ENCODE assay signal across 8 mouse cellular contexts in genomic region chr7:45715090-45715708, GRCm38 (mm10). TPM values are rescaled to one million over a fixed set of nuclear protein-coding genes. Genes with fewer than 3 reads are reported as not detected.
DNase-seq lines count a peak whose midpoint lies in the region; ATAC-seq and TF ChIP-seq lines count a peak whose summit lies in the region.

TSS of gene Rpl18 (plus strand) at chr7:45715457.

- H3K4me3 ChIP-seq in ES-E14 (ENCODE audit: insufficient read depth in 1 of 2, low read depth in 1 of 2, low read length in 2 of 2, poor library complexity in 1 of 2, severe bottlenecking in 1 of 2), result peak within 1 kb of the TSS; percentile 76 to 95
- H3K4me3 ChIP-seq in forebrain, embryonic 16.5 days (replicated peaks; ENCODE audit: low read length), result peak within 1 kb of the TSS; percentile 64
- H3K4me3 ChIP-seq in lung, embryonic 15.5 days, result peak within 1 kb of the TSS; percentile 86

- in situ Hi-C loops in ES-E14 (cut with MboI; ENCODE audit: low sequenced_read_pairs in 2 of 2, unreplicated experiment in 2 of 2), result no loop called here

- H3K4me1 ChIP-seq in ES-E14 (ENCODE audit: control insufficient read depth in 2 of 2, insufficient read depth in 2 of 2, low read length in 2 of 2, poor library complexity in 1 of 2), result peaks cover 0 to 26% of the 10 kb centered on the region in 2 experiments; a peak in 2 of 4 replicates
- H3K4me1 ChIP-seq in forebrain, embryonic 16.5 days (replicated peaks; ENCODE audit: control insufficient read depth, insufficient read depth, low read length), result peaks cover 43% of the 10 kb centered on the region
- H3K4me1 ChIP-seq in lung, embryonic 15.5 days, result peaks cover 51% of the 10 kb centered on the region

- no peaks in the 10 kb centered on the region for H3K27me3 ChIP-seq in forebrain, embryonic 16.5 days (replicated peaks; ENCODE audit: control insufficient read depth, insufficient read depth, low read length)
- H3K27me3 ChIP-seq in lung, embryonic 15.5 days, result no peaks in the 10 kb centered on the region

- H3K9me3 ChIP-seq in ES-E14 (ENCODE audit: control insufficient read depth, insufficient read depth, low read depth, low read length), result no peaks in the 10 kb centered on the region
- H3K9me3 ChIP-seq in forebrain, embryonic 16.5 days (ENCODE audit: control insufficient read depth, low read length), result no peaks in the 10 kb centered on the region
- no peaks in the 10 kb centered on the region for H3K9me3 ChIP-seq in lung, embryonic 15.5 days

- peak; percentile 94 for ATAC-seq in forebrain, embryonic 16.5 days
- peak; percentile 94 for ATAC-seq in lung, embryonic 15.5 days (ENCODE audit: borderline replicate concordance, extremely low read depth, low FRiP score, low TSS enrichment)

- intact Hi-C loops in heart, postnatal 36 days (cut with DNase I), result loop anchor here (5.0 kb wide), 1 partner anchor 207 kb away; the partner anchor contains the start of genes Ccdc114 and Emp3

- peak within 1 kb of the TSS; percentile 75 for H3K4me2 ChIP-seq in forebrain, embryonic 16.5 days (ENCODE audit: low read length)
- peak within 1 kb of the TSS; percentile 86 for H3K4me2 ChIP-seq in lung, embryonic 15.5 days

- H3K27ac ChIP-seq in ES-E14 (ENCODE audit: insufficient read depth, low read depth, low read length, poor library complexity, severe bottlenecking), result peak within 1 kb of the TSS; percentile 40; the same call in 1 of the 2 replicates
- H3K27ac ChIP-seq in forebrain, embryonic 16.5 days (ENCODE audit: low read length), result peak within 1 kb of the TSS; percentile 60
- peak within 1 kb of the TSS; percentile 75 for H3K27ac ChIP-seq in lung, embryonic 15.5 days

- WGBS in forebrain, embryonic 16.5 days, result 8% methylated on average over 33 of the region's 34 CpGs
- WGBS in lung, embryonic 15.5 days, result 7% methylated on average over 34 of the region's 34 CpGs

- H3K9ac ChIP-seq in ES-E14 (ENCODE audit: insufficient read depth, low read depth, low read length, poor library complexity, severe bottlenecking), result peak within 1 kb of the TSS; percentile 75
- peak within 1 kb of the TSS; percentile 68 for H3K9ac ChIP-seq in forebrain, embryonic 16.5 days (replicated peaks; ENCODE audit: low read depth, low read length)
- peak within 1 kb of the TSS; percentile 76 for H3K9ac ChIP-seq in lung, embryonic 15.5 days

- peaks cover 47% of the 10 kb centered on the region for H3K36me3 ChIP-seq in ES-E14 (ENCODE audit: control insufficient read depth, insufficient read depth, low read length, poor library complexity, severe bottlenecking)
- peaks cover 36% of the 10 kb centered on the region for H3K36me3 ChIP-seq in forebrain, embryonic 16.5 days (ENCODE audit: control insufficient read depth, insufficient read depth)
- H3K36me3 ChIP-seq in lung, embryonic 15.5 days, result peaks cover 45% of the 10 kb centered on the region

- DNase-seq in ES-E14 (ENCODE audit: low read depth, low spot score), result peak; percentile 94
- peak; percentile 99 for DNase-seq in cerebellum, adult 11-12 months
- DNase-seq in heart, postnatal 36 days, result peak; percentile 94 to 95
- DNase-seq in layer of hippocampus, adult 8-10 months (ENCODE audit: low spot score in 2 of 2), result peak; percentile 98
- peak; percentile 98 for DNase-seq in ovary, adult 18-20 months (ENCODE audit: low spot score)
- DNase-seq in thymus, postnatal 0 days (ENCODE audit: low spot score), result peak; percentile 98

TF ChIP-seq in ES-E14, 5 proteins besides CTCF, POLR2A, EP300 and RAD21:
- TF ChIP-seq CHD2 (IDR thresholded peaks at IDR 0.05; ENCODE audit: low read depth, low read length), result peak; percentile 58; the same call in 1 of the 2 replicates
- peak; percentile 87 for TF ChIP-seq HCFC1 (IDR thresholded peaks at IDR 0.05; ENCODE audit: borderline replicate concordance, insufficient read depth, low read length)
- TF ChIP-seq MAFK (IDR thresholded peaks at IDR 0.05; ENCODE audit: insufficient read depth, low read depth, low read length), result no peak

RNA-seq across cellular contexts. Expression of gene Rpl18, which starts in this region (rescaled TPM):
- total RNA-seq in ES-E14 (2012; rRNA removed), result 3,487 and 5,312 TPM in 2 replicates
- polyA plus RNA-seq in forebrain, embryonic 16.5 days (2015; fragmentation: Nextera tagmentation; extraction: Ambion mirVana), result 567 and 579 TPM in 2 replicates
- 100 to 1,000 TPM; 550 to 591 TPM for total RNA-seq in heart, postnatal 36 days (2021)
- total RNA-seq in layer of hippocampus, adult 8-10 months (2022), result 100 to 1,000 TPM; 385 to 434 (median 409) TPM
- 1,016 and 1,098 TPM in 2 replicates for polyA plus RNA-seq in lung, embryonic 15.5 days (2015; fragmentation: Nextera tagmentation; extraction: Ambion mirVana)
- 1,315 and 1,426 TPM in 2 replicates for polyA plus RNA-seq in thymus, postnatal 0 days (2015; fragmentation: Nextera tagmentation; extraction: Ambion mirVana)

Comparison
In these comparisons a context has a peak if more than half of its experiments do, and no peak if none do; other contexts are left out.
1. Peak in every context shown above with its lines: DNase-seq, ATAC-seq, H3K4me3 ChIP-seq and H3K27ac ChIP-seq.